Mouse (Mus musculus) cortical plate, adult 2 months (tissue): Measurements from ENCODE around the gene Ppargc1a.

Source experiments
- CTCF ChIP-seq: fragments of 200-500 bp; IDR thresholded peaks from 2 replicates; pipeline ENCODE4 v1.5.1; 2011; ENCODE audit warnings: mild to moderate bottlenecking, control low read depth, low read length; ENCODE audit not compliant: insufficient read depth; ENCODE audit errors: extremely low read depth
- POLR2A ChIP-seq: fragments of 200-500 bp; IDR thresholded peaks from 2 replicates; pipeline ENCODE4 v1.6.1; 2011; ENCODE audit warnings: mild to moderate bottlenecking, low read length, control low read depth; ENCODE audit not compliant: insufficient read depth; ENCODE audit errors: extremely low read depth

DNA sequence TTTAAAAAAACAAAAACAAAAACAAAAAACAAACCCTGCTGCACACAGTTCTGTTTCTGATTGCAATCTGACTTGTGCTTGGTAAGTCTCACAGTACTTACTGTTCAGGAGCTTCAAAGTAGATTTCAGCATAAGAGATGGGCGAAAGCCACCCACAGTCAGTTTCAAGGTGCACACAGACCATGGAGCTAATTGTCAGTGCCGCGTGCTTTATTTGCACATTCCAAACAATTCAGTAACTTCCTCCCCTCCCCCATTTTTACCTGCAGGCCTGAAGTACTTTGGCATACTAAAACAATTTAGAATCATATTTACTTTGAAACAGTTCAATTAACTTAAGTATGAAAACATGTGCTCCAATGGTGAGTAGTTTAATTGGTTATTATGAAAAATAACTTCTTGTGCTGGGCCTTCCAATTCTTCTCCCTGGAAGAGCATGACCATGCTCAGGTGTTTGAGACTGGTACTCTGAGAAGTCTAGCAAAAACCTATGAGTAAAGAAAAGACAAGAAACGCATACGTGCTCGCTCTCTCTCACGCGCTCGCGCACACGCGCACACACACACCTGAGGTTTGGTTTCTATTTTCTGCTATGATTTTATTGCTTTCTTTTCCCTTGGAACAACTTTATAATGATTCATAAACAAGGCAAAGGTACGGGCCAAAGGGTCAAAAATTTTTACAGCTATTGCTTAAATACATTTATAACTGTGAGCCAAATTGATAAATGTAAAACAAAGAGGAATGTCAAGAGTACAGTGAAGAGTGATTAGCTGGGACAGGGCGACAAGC, 121.0 kb downstream of the Ppargc1a start:
- TF ChIP-seq POLR2A (no peak), CTCF (no peak)
